Mouse (Mus musculus) Muller cell, postnatal 12 days (primary cell): Measurements from ENCODE around the gene Oaf.

ENCODE experiments used
- DNase-seq: peaks from one replicate; pipeline ENCODE4 v3.0.0-alpha.2; 2015; ENCODE audit errors: inconsistent ontology term

The Oaf gene

GRCm38 (mm10) chr9:43239712-43240593 is at the start of gene Oaf:
Gene Oaf (minus strand): TSS chr9:43239911.
- peak; percentile 97 for DNase-seq

GRCm38 (mm10) chr9:43286870-43287269 is 47.2 kb upstream of the Oaf start:
- peak; percentile 64 for DNase-seq

GRCm38 (mm10) chr9:43285281-43285680 is 45.6 kb upstream of the Oaf start:
- no peak for DNase-seq

GRCm38 (mm10) chr9:43284284-43284683 is 44.6 kb upstream of the Oaf start:
- peak; percentile 81 for DNase-seq

- no peak for DNase-seq
Observed at GRCm38 (mm10) chr9:43273735-43274134, 34.0 kb upstream of the Oaf start.

GRCm38 (mm10) chr9:43271761-43272518 is 32.2 kb upstream of the Oaf start:
- DNase-seq: no peak

- DNase-seq: peak; percentile 71
Observed at GRCm38 (mm10) chr9:43270723-43271252, 31.1 kb upstream of the Oaf start.

- peak; percentile 83 for DNase-seq
Observed at GRCm38 (mm10) chr9:43269166-43269565, 29.5 kb upstream of the Oaf start.

GRCm38 (mm10) chr9:43267357-43267756 is 27.6 kb upstream of the Oaf start:
- DNase-seq: no peak

GRCm38 (mm10) chr9:43265194-43265593 is 25.5 kb upstream of the Oaf start:
- DNase-seq: peak; percentile 84

- no peak for DNase-seq
Observed at GRCm38 (mm10) chr9:43263946-43264451, 24.3 kb upstream of the Oaf start.

- DNase-seq: no peak
Observed at GRCm38 (mm10) chr9:43262811-43263550, 23.3 kb upstream of the Oaf start.

- DNase-seq: no peak
Observed at GRCm38 (mm10) chr9:43262390-43262789, 22.7 kb upstream of the Oaf start.

- DNase-seq: peak; percentile 79
Observed at GRCm38 (mm10) chr9:43261941-43262340, 22.2 kb upstream of the Oaf start.

- DNase-seq: no peak
Observed at GRCm38 (mm10) chr9:43261124-43261907, 21.6 kb upstream of the Oaf start.

- no peak for DNase-seq
Observed at GRCm38 (mm10) chr9:43260661-43261060, 20.9 kb upstream of the Oaf start.

- no peak for DNase-seq
Observed at GRCm38 (mm10) chr9:43253271-43253681, 13.6 kb upstream of the Oaf start.

GRCm38 (mm10) chr9:43252790-43253189 is 13.1 kb upstream of the Oaf start:
- DNase-seq: no peak

GRCm38 (mm10) chr9:43251786-43252185 is 12.1 kb upstream of the Oaf start:
- no peak for DNase-seq

GRCm38 (mm10) chr9:43246738-43247180 is 7.0 kb upstream of the Oaf start:
- no peak for DNase-seq
